Comparison of ENCODE assay signal across 8 mouse cellular contexts in genomic region chr13:49653180-49653541, GRCm38 (mm10). TPM values are rescaled to one million over a fixed set of nuclear protein-coding genes. Genes with fewer than 3 reads are reported as not detected.
A peak's percentile ranks its signal among the peaks of the same experiment; 100 is the strongest.
DNase-seq lines count a peak whose midpoint lies in the region; ATAC-seq and TF ChIP-seq lines count a peak whose summit lies in the region.

No protein-coding gene starts in this region.

- peaks cover 17% of the 10 kb centered on the region for H3K79me2 ChIP-seq in MEL (ENCODE audit: control insufficient read depth, insufficient read depth, low read length, poor library complexity)

- TF ChIP-seq CTCF in kidney, postnatal 0 days (IDR thresholded peaks at IDR 0.05; ENCODE audit: low read depth), result no peak
- no peak for TF ChIP-seq CTCF in MEL (IDR thresholded peaks at IDR 0.05 in 2 of 3, conservative IDR thresholded peaks at IDR 0.05 in 1 of 3; ENCODE audit: control insufficient read depth in 1 of 3, insufficient read depth in 1 of 3, low read depth in 2 of 3, low read length in 3 of 3, poor library complexity in 1 of 3, severe bottlenecking in 1 of 3)

- peak overlapping the region; percentile 67 for H3K9ac ChIP-seq in kidney, postnatal 0 days (ENCODE audit: low read depth, low read length)
- H3K9ac ChIP-seq in MEL (ENCODE audit: control insufficient read depth, low read depth, low read length, poor library complexity, severe bottlenecking), result peak overlapping the region; percentile 84
- H3K9ac ChIP-seq in embryonic facial prominence, embryonic 14.5 days (ENCODE audit: low read depth, low read length), result peak overlapping the region; percentile 63
- H3K9ac ChIP-seq in intestine, embryonic 16.5 days (ENCODE audit: low read depth, low read length), result peak overlapping the region; percentile 68
- H3K9ac ChIP-seq in midbrain, embryonic 15.5 days, result peak overlapping the region; percentile 52

- H3K27me3 ChIP-seq in kidney, postnatal 0 days (ENCODE audit: insufficient read depth, low read length), result no peaks in the 10 kb centered on the region
- no peaks in the 10 kb centered on the region for H3K27me3 ChIP-seq in MEL (ENCODE audit: control insufficient read depth in 1 of 2, insufficient read depth in 2 of 2, low read length in 2 of 2)
- H3K27me3 ChIP-seq in embryonic facial prominence, embryonic 14.5 days (replicated peaks; ENCODE audit: control insufficient read depth, insufficient read depth, low read length), result no peaks in the 10 kb centered on the region
- H3K27me3 ChIP-seq in intestine, embryonic 16.5 days (replicated peaks; ENCODE audit: control insufficient read depth, insufficient read depth, low read length), result no peaks in the 10 kb centered on the region
- H3K27me3 ChIP-seq in midbrain, embryonic 15.5 days (replicated peaks), result no peaks in the 10 kb centered on the region

- H3K36me3 ChIP-seq in kidney, postnatal 0 days (ENCODE audit: insufficient read depth, low read length), result no peaks in the 10 kb centered on the region
- H3K36me3 ChIP-seq in MEL (ENCODE audit: control insufficient read depth in 1 of 2, insufficient read depth in 2 of 2, low read length in 2 of 2), result peaks cover 9 to 17% of the 10 kb centered on the region in 2 experiments
- 0 out of 2 replicates have a peak, but pooled peaks cover 5% of the 10 kb centered on the region for H3K36me3 ChIP-seq in embryonic facial prominence, embryonic 14.5 days (ENCODE audit: control insufficient read depth, insufficient read depth, low read length)
- H3K36me3 ChIP-seq in intestine, embryonic 16.5 days (ENCODE audit: control insufficient read depth, insufficient read depth, low read length), result no peaks in the 10 kb centered on the region
- no peaks in the 10 kb centered on the region for H3K36me3 ChIP-seq in midbrain, embryonic 15.5 days (replicated peaks)

- under 1% methylated on average over 16 of the region's 16 CpGs for WGBS in kidney, postnatal 0 days
- under 1% methylated on average over 16 of the region's 16 CpGs for WGBS in embryonic facial prominence, embryonic 14.5 days
- WGBS in intestine, embryonic 16.5 days, result under 1% methylated on average over 16 of the region's 16 CpGs
- WGBS in midbrain, embryonic 15.5 days, result 1% methylated on average over 16 of the region's 16 CpGs

- DNase-seq in kidney, postnatal 0 days (ENCODE audit: low spot score), result no peak
- DNase-seq in kidney, adult 8-10 months, result no peak
- no peak for DNase-seq in MEL (ENCODE audit: low read depth, low spot score)
- peak; percentile 80 for DNase-seq in embryonic facial prominence, embryonic 14.5 days (ENCODE audit: low spot score)
- no peak for DNase-seq in urinary bladder, postnatal 4 days (ENCODE audit: low spot score in 2 of 2)
- no peak for DNase-seq in frontal cortex, postnatal 36 days (ENCODE audit: low spot score in 2 of 2)

- H3K4me2 ChIP-seq in kidney, postnatal 0 days (ENCODE audit: low read length), result peak overlapping the region; percentile 91
- peak overlapping the region; percentile 89 for H3K4me2 ChIP-seq in embryonic facial prominence, embryonic 14.5 days (ENCODE audit: low read depth, low read length)
- H3K4me2 ChIP-seq in intestine, embryonic 16.5 days (ENCODE audit: low read depth, low read length), result peak overlapping the region; percentile 61
- H3K4me2 ChIP-seq in midbrain, embryonic 15.5 days, result peak overlapping the region; percentile 96

- peak; percentile 59 to 76 for TF ChIP-seq POLR2A in MEL (IDR thresholded peaks at IDR 0.05; ENCODE audit: control insufficient read depth in 1 of 2, insufficient read depth in 1 of 2, low read depth in 1 of 2, low read length in 2 of 2, poor library complexity in 1 of 2)

- peak; percentile 70 for ATAC-seq in kidney, postnatal 0 days (replicated peaks; ENCODE audit: low FRiP score, low read depth)
- peak; percentile 78 for ATAC-seq in embryonic facial prominence, embryonic 14.5 days (ENCODE audit: low read depth)
- peak; percentile 80 for ATAC-seq in intestine, embryonic 16.5 days
- peak; percentile 92 for ATAC-seq in midbrain, embryonic 15.5 days (replicated peaks)

- peak overlapping the region; percentile 73 for H3K27ac ChIP-seq in kidney, postnatal 0 days
- H3K27ac ChIP-seq in MEL (ENCODE audit: control insufficient read depth, low read depth, low read length), result peak overlapping the region; percentile 95
- no peak overlapping the region for H3K27ac ChIP-seq in embryonic facial prominence, embryonic 14.5 days (replicated peaks; ENCODE audit: low read depth, low read length)
- 0 out of 2 replicates have a peak overlapping the region, but pooled peaks have one; percentile 38 for H3K27ac ChIP-seq in intestine, embryonic 16.5 days (ENCODE audit: low read length)
- peak overlapping the region; percentile 49; the same call in 1 of the 2 replicates for H3K27ac ChIP-seq in midbrain, embryonic 15.5 days

- no peak for TF ChIP-seq RAD21 in MEL (IDR thresholded peaks at IDR 0.05; ENCODE audit: low read depth, low read length)

- H3K9me3 ChIP-seq in kidney, postnatal 0 days (replicated peaks; ENCODE audit: low read length), result no peaks in the 10 kb centered on the region
- no peaks in the 10 kb centered on the region for H3K9me3 ChIP-seq in MEL (replicated peaks; ENCODE audit: insufficient read depth, low read length)
- H3K9me3 ChIP-seq in embryonic facial prominence, embryonic 14.5 days (ENCODE audit: control insufficient read depth, low read length), result no peaks in the 10 kb centered on the region
- H3K9me3 ChIP-seq in intestine, embryonic 16.5 days (ENCODE audit: control insufficient read depth, low read length), result no peaks in the 10 kb centered on the region
- no peaks in the 10 kb centered on the region for H3K9me3 ChIP-seq in midbrain, embryonic 15.5 days

- H3K4me3 ChIP-seq in kidney, postnatal 0 days (replicated peaks; ENCODE audit: low read depth, low read length), result peak overlapping the region; percentile 77
- H3K4me3 ChIP-seq in MEL (ENCODE audit: control insufficient read depth in 1 of 2, insufficient read depth in 1 of 2, low read depth in 2 of 2, low read length in 2 of 2), result peak overlapping the region; percentile 86 to 87
- H3K4me3 ChIP-seq in embryonic facial prominence, embryonic 14.5 days (ENCODE audit: low read depth, low read length), result peak overlapping the region; percentile 63
- H3K4me3 ChIP-seq in intestine, embryonic 16.5 days (ENCODE audit: low read length), result peak overlapping the region; percentile 74
- peak overlapping the region; percentile 80 for H3K4me3 ChIP-seq in midbrain, embryonic 15.5 days

- H3K4me1 ChIP-seq in kidney, postnatal 0 days (replicated peaks; ENCODE audit: insufficient read depth, low read length), result 0 out of 2 replicates have a peak, but pooled peaks cover 6% of the 10 kb centered on the region
- H3K4me1 ChIP-seq in MEL (ENCODE audit: control insufficient read depth in 1 of 2, insufficient read depth in 2 of 2, low read length in 2 of 2), result peaks cover 6 to 8% of the 10 kb centered on the region in 2 experiments; a peak in 3 of 4 replicates
- H3K4me1 ChIP-seq in embryonic facial prominence, embryonic 14.5 days (ENCODE audit: control insufficient read depth, insufficient read depth, low read length), result peaks cover 13% of the 10 kb centered on the region; the same call in 1 of the 2 replicates
- peaks cover 2% of the 10 kb centered on the region; the same call in 1 of the 2 replicates for H3K4me1 ChIP-seq in intestine, embryonic 16.5 days (ENCODE audit: control insufficient read depth, insufficient read depth, low read length)
- peaks cover 15% of the 10 kb centered on the region for H3K4me1 ChIP-seq in midbrain, embryonic 15.5 days

- no peak for TF ChIP-seq EP300 in MEL (IDR thresholded peaks at IDR 0.05; ENCODE audit: low read depth in 1 of 2, low read length in 2 of 2)

RNA-seq across cellular contexts. Expression of gene Nol8, which starts 0.3 kb away (rescaled TPM):
- 15.7 and 19.3 TPM in 2 replicates for polyA plus RNA-seq in kidney, postnatal 0 days (2015; fragmentation: Nextera tagmentation; extraction: Ambion mirVana)
- 23.6 and 26.2 TPM in 2 replicates for total RNA-seq in MEL (2012; rRNA removed)
- 100 to 1,000 TPM in 1 of 2 experiments, 10 to 100 TPM in 1; 20.1 to 484 TPM for polyA plus RNA-seq in MEL (2012; ENCODE audit: insufficient read depth in 1 of 2, insufficient read length in 2 of 2, low read depth in 1 of 2, low replicate concordance in 2 of 2, missing spikeins in 1 of 2)
- 14.1 and 14.5 TPM in 2 replicates for polyA plus RNA-seq in embryonic facial prominence, embryonic 14.5 days (2014; fragmentation: Nextera tagmentation; extraction: Ambion mirVana)
- polyA plus RNA-seq in intestine, embryonic 16.5 days (2015; fragmentation: Nextera tagmentation; extraction: Ambion mirVana), result 12.3 and 13.4 TPM in 2 replicates
- 16.1 and 19.9 TPM in 2 replicates for polyA plus RNA-seq in midbrain, embryonic 15.5 days (2015; fragmentation: Nextera tagmentation; extraction: Ambion mirVana)

RNA-seq across cellular contexts. Expression of gene Cenpp, which starts 0.6 kb away (rescaled TPM):
- 21.5 and 21.9 TPM in 2 replicates for polyA plus RNA-seq in kidney, postnatal 0 days (2015; fragmentation: Nextera tagmentation; extraction: Ambion mirVana)
- 16.2 and 17.9 TPM in 2 replicates for total RNA-seq in MEL (2012; rRNA removed)
- polyA plus RNA-seq in MEL (2012; ENCODE audit: insufficient read depth in 1 of 2, insufficient read length in 2 of 2, low read depth in 1 of 2, low replicate concordance in 2 of 2, missing spikeins in 1 of 2), result 10 to 100 TPM in 1 of 2 experiments, not detected in 1; 13.2 TPM
- 22.3 and 24.0 TPM in 2 replicates for polyA plus RNA-seq in embryonic facial prominence, embryonic 14.5 days (2014; fragmentation: Nextera tagmentation; extraction: Ambion mirVana)
- 18.0 and 19.9 TPM in 2 replicates for polyA plus RNA-seq in intestine, embryonic 16.5 days (2015; fragmentation: Nextera tagmentation; extraction: Ambion mirVana)
- 5.7 and 6.2 TPM in 2 replicates for polyA plus RNA-seq in midbrain, embryonic 15.5 days (2015; fragmentation: Nextera tagmentation; extraction: Ambion mirVana)

RNA-seq across cellular contexts. Expression of gene Iars, which starts 28.7 kb away (rescaled TPM):
- 38.1 and 42.7 TPM in 2 replicates for polyA plus RNA-seq in kidney, postnatal 0 days (2015; fragmentation: Nextera tagmentation; extraction: Ambion mirVana)
- 86.4 and 115 TPM in 2 replicates for total RNA-seq in MEL (2012; rRNA removed)
- 1,000 to 10,000 TPM in 1 of 2 experiments, 100 to 1,000 TPM in 1; 178 to 4,419 TPM for polyA plus RNA-seq in MEL (2012; ENCODE audit: insufficient read depth in 1 of 2, insufficient read length in 2 of 2, low read depth in 1 of 2, low replicate concordance in 2 of 2, missing spikeins in 1 of 2)
- 67.0 and 75.0 TPM in 2 replicates for polyA plus RNA-seq in embryonic facial prominence, embryonic 14.5 days (2014; fragmentation: Nextera tagmentation; extraction: Ambion mirVana)
- 79.7 and 82.2 TPM in 2 replicates for polyA plus RNA-seq in intestine, embryonic 16.5 days (2015; fragmentation: Nextera tagmentation; extraction: Ambion mirVana)
- 50.0 and 50.4 TPM in 2 replicates for polyA plus RNA-seq in midbrain, embryonic 15.5 days (2015; fragmentation: Nextera tagmentation; extraction: Ambion mirVana)

RNA-seq across cellular contexts. Expression of gene Ogn, which starts 45.3 kb away (rescaled TPM):
- 43.8 and 54.3 TPM in 2 replicates for polyA plus RNA-seq in kidney, postnatal 0 days (2015; fragmentation: Nextera tagmentation; extraction: Ambion mirVana)
- total RNA-seq in MEL (2012; rRNA removed), result 0.04 TPM in 1 of 2 replicates, not detected in the other
- under 1 TPM in 1 of 2 experiments, not detected in 1; 0.06 TPM for polyA plus RNA-seq in MEL (2012; ENCODE audit: insufficient read depth in 1 of 2, insufficient read length in 2 of 2, low read depth in 1 of 2, low replicate concordance in 2 of 2, missing spikeins in 1 of 2)
- 290 and 318 TPM in 2 replicates for polyA plus RNA-seq in embryonic facial prominence, embryonic 14.5 days (2014; fragmentation: Nextera tagmentation; extraction: Ambion mirVana)
- polyA plus RNA-seq in intestine, embryonic 16.5 days (2015; fragmentation: Nextera tagmentation; extraction: Ambion mirVana), result 58.7 and 60.5 TPM in 2 replicates
- 12.4 TPM in 2 replicates for polyA plus RNA-seq in midbrain, embryonic 15.5 days (2015; fragmentation: Nextera tagmentation; extraction: Ambion mirVana)
